Mouse (Mus musculus) heart, postnatal 0 days (tissue): ENCODE results near the gene Uba6.

Experiments used
- CTCF ChIP-seq: IDR thresholded peaks from 2 replicates; pipeline ENCODE4 v1.5.1; 2016; ENCODE audit warnings: antibody characterized with exemption, control low read depth, low read depth
- EP300 ChIP-seq: IDR thresholded peaks from 2 replicates; pipeline ENCODE4 v1.6.1; 2016; ENCODE audit warnings: antibody characterized with exemption, low read depth

- TF ChIP-seq EP300 (no peak), CTCF (no peak)
Measured at GRCm38 (mm10) chr5:86172088-86172448, 535 bp downstream of the Uba6 start.
